Mouse (Mus musculus) liver, postnatal 0 days (tissue): ENCODE measurements around the gene Thada.
A peak's percentile ranks its signal among the peaks of the same experiment; 100 is the strongest.

Experiments used
- CTCF ChIP-seq: sonication (generic); IDR thresholded peaks from 2 replicates; pipeline ENCODE4 v1.5.1; 2016; ENCODE audit warnings: antibody characterized with exemption, low read depth
- EP300 ChIP-seq: IDR thresholded peaks from 2 replicates; pipeline ENCODE4 v1.6.1; 2016; ENCODE audit warnings: antibody characterized with exemption, low read depth, mild to moderate bottlenecking

DNA sequence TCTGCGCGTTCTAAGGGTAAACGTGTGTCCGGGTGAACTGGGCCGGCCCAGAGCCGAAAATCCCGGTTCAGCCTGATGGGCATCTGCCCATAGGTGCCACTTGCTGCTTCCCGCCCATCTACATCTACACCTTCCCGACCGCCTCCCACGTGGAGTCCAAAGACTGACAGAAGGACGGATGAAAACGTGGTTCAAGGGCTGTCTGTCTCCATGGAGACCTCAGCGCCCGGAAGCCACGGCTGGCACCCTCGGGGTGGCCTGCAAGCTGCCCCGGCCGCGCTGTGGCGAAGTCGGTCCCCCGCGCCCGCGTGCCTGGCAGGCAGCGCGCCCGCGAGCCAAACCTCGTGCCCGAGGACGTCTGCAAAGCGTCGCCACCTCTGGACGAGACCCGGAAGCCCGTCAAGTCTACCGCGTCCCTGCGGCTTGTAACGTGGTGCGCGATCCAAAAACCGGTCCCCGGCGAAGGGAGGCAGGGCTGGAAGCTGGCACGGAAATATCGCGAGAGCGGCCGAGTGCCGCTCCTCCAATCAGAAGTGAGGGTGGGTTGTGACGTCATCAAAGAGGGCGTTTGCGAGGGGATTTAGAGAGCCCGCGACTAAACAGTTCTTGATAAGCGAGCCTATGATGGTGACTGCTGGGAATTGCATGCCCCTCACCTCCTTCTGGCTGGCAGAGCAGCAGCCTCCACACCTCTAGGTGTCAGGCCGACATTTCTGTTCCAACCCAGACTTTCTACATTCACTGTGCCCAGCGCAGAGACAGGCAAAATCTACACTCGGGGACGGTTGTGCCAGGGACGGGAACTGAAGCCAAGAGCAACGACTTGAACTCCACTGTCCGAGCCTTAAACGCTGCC, at the start of gene Thada:
- TF ChIP-seq CTCF (0 out of 2 replicates have a peak, but pooled peaks have one; percentile 12), EP300 (peak; percentile 85)
